Mouse (Mus musculus): ENCODE measurements around the gene Gm21887. TPM values are rescaled to one million over a fixed set of nuclear protein-coding genes. Genes with fewer than 3 reads are reported as not detected.
"Not testable (repeated sequence)": the region's sequence is repeated elsewhere in the genome, so short reads cannot be mapped to it uniquely, and the experiment has no call there.

The Gm21887 gene
- polyA plus RNA-seq, 1 experiment from 2014 or later: 294 TPM

GRCm38 (mm10) chrX:169974456-169974855, 35.0 kb upstream of the Gm21887 start:
- not testable (repeated sequence) for H3K9me3 ChIP-seq (ENCODE audit: control insufficient read depth, low read depth, low read length); H3K27me3 ChIP-seq (ENCODE audit: control insufficient read depth, insufficient read depth, low read length); H3K4me1 ChIP-seq (ENCODE audit: control insufficient read depth, insufficient read depth, low read length); H3K27ac ChIP-seq (ENCODE audit: low read length); ATAC-seq (ENCODE audit: insufficient number of reproducible peaks, insufficient read depth, low FRiP score, low read depth); H3K4me2 ChIP-seq (replicated peaks; ENCODE audit: low read depth, low read length); H3K9ac ChIP-seq (replicated peaks; ENCODE audit: low read depth, low read length); H3K4me3 ChIP-seq (ENCODE audit: low read depth, low read length)
- 61% methylated on average over 4 of the region's 4 CpGs for WGBS
- peaks cover 15% of the 10 kb centered on the region for H3K36me3 ChIP-seq (ENCODE audit: control insufficient read depth, insufficient read depth, low read length)

- peaks cover 13% of the 10 kb centered on the region for H3K36me3 ChIP-seq (ENCODE audit: control insufficient read depth, insufficient read depth, low read length)
- H3K27ac ChIP-seq (ENCODE audit: low read length); ATAC-seq (ENCODE audit: insufficient number of reproducible peaks, insufficient read depth, low FRiP score, low read depth); H3K4me2 ChIP-seq (replicated peaks; ENCODE audit: low read depth, low read length); H3K9ac ChIP-seq (replicated peaks; ENCODE audit: low read depth, low read length); H3K4me1 ChIP-seq (ENCODE audit: control insufficient read depth, insufficient read depth, low read length); H3K4me3 ChIP-seq (ENCODE audit: low read depth, low read length); H3K27me3 ChIP-seq (ENCODE audit: control insufficient read depth, insufficient read depth, low read length); H3K9me3 ChIP-seq (ENCODE audit: control insufficient read depth, low read depth, low read length): not testable (repeated sequence)
- WGBS: 55% methylated on average over 6 of the region's 6 CpGs
Measured at GRCm38 (mm10) chrX:169974974-169975373, 34.5 kb upstream of the Gm21887 start.

- H3K4me3 ChIP-seq (ENCODE audit: low read depth, low read length); H3K4me1 ChIP-seq (ENCODE audit: control insufficient read depth, insufficient read depth, low read length); ATAC-seq (ENCODE audit: insufficient number of reproducible peaks, insufficient read depth, low FRiP score, low read depth); H3K27me3 ChIP-seq (ENCODE audit: control insufficient read depth, insufficient read depth, low read length); H3K9ac ChIP-seq (replicated peaks; ENCODE audit: low read depth, low read length); H3K9me3 ChIP-seq (ENCODE audit: control insufficient read depth, low read depth, low read length); H3K27ac ChIP-seq (ENCODE audit: low read length); H3K4me2 ChIP-seq (replicated peaks; ENCODE audit: low read depth, low read length): not testable (repeated sequence)
- 71% methylated on average over 3 of the region's 3 CpGs for WGBS
- H3K36me3 ChIP-seq (ENCODE audit: control insufficient read depth, insufficient read depth, low read length): peaks cover 13% of the 10 kb centered on the region; the same call in 1 of the 2 replicates
Measured at GRCm38 (mm10) chrX:169975681-169976131, 33.8 kb upstream of the Gm21887 start.

- not testable (repeated sequence) for ATAC-seq (ENCODE audit: insufficient number of reproducible peaks, insufficient read depth, low FRiP score, low read depth); H3K27ac ChIP-seq (ENCODE audit: low read length); H3K4me3 ChIP-seq (ENCODE audit: low read depth, low read length); H3K27me3 ChIP-seq (ENCODE audit: control insufficient read depth, insufficient read depth, low read length); H3K4me2 ChIP-seq (replicated peaks; ENCODE audit: low read depth, low read length); H3K9me3 ChIP-seq (ENCODE audit: control insufficient read depth, low read depth, low read length); H3K4me1 ChIP-seq (ENCODE audit: control insufficient read depth, insufficient read depth, low read length); H3K9ac ChIP-seq (replicated peaks; ENCODE audit: low read depth, low read length)
- WGBS: 79% methylated on average over 5 of the region's 5 CpGs
- H3K36me3 ChIP-seq (ENCODE audit: control insufficient read depth, insufficient read depth, low read length): peaks cover 13% of the 10 kb centered on the region; the same call in 1 of the 2 replicates
Measured at GRCm38 (mm10) chrX:169976340-169976739, 33.1 kb upstream of the Gm21887 start.

GRCm38 (mm10) chrX:169977856-169978435, 31.5 kb upstream of the Gm21887 start:
- not testable (repeated sequence) for H3K27me3 ChIP-seq (ENCODE audit: control insufficient read depth, insufficient read depth, low read length); ATAC-seq (ENCODE audit: insufficient number of reproducible peaks, insufficient read depth, low FRiP score, low read depth); H3K4me2 ChIP-seq (replicated peaks; ENCODE audit: low read depth, low read length); H3K27ac ChIP-seq (ENCODE audit: low read length); H3K9me3 ChIP-seq (ENCODE audit: control insufficient read depth, low read depth, low read length); H3K9ac ChIP-seq (replicated peaks; ENCODE audit: low read depth, low read length); H3K4me1 ChIP-seq (ENCODE audit: control insufficient read depth, insufficient read depth, low read length); H3K4me3 ChIP-seq (ENCODE audit: low read depth, low read length)
- 87% methylated on average over 7 of the region's 7 CpGs for WGBS
- peaks cover 22% of the 10 kb centered on the region; the same call in 1 of the 2 replicates for H3K36me3 ChIP-seq (ENCODE audit: control insufficient read depth, insufficient read depth, low read length)

GRCm38 (mm10) chrX:169978436-169979381, 30.8 kb upstream of the Gm21887 start:
- H3K27me3 ChIP-seq (ENCODE audit: control insufficient read depth, insufficient read depth, low read length); H3K4me1 ChIP-seq (ENCODE audit: control insufficient read depth, insufficient read depth, low read length); H3K4me2 ChIP-seq (replicated peaks; ENCODE audit: low read depth, low read length); ATAC-seq (ENCODE audit: insufficient number of reproducible peaks, insufficient read depth, low FRiP score, low read depth); H3K4me3 ChIP-seq (ENCODE audit: low read depth, low read length); H3K9ac ChIP-seq (replicated peaks; ENCODE audit: low read depth, low read length): not testable (repeated sequence)
- H3K9me3 ChIP-seq (ENCODE audit: control insufficient read depth, low read depth, low read length): peaks cover 12% of the 10 kb centered on the region
- 64% methylated on average over 29 of the region's 29 CpGs for WGBS
- 0 out of 2 replicates have a peak overlapping the region, but pooled peaks have one; percentile 0 for H3K27ac ChIP-seq (ENCODE audit: low read length)
- H3K36me3 ChIP-seq (ENCODE audit: control insufficient read depth, insufficient read depth, low read length): peaks cover 22% of the 10 kb centered on the region; the same call in 1 of the 2 replicates

GRCm38 (mm10) chrX:169979461-169980202, 29.8 kb upstream of the Gm21887 start:
- not testable (repeated sequence) for ATAC-seq (ENCODE audit: insufficient number of reproducible peaks, insufficient read depth, low FRiP score, low read depth); H3K4me3 ChIP-seq (ENCODE audit: low read depth, low read length); H3K9ac ChIP-seq (replicated peaks; ENCODE audit: low read depth, low read length); H3K27ac ChIP-seq (ENCODE audit: low read length); H3K27me3 ChIP-seq (ENCODE audit: control insufficient read depth, insufficient read depth, low read length); H3K4me2 ChIP-seq (replicated peaks; ENCODE audit: low read depth, low read length); H3K4me1 ChIP-seq (ENCODE audit: control insufficient read depth, insufficient read depth, low read length)
- WGBS: 81% methylated on average over 20 of the region's 20 CpGs
- peaks cover 26% of the 10 kb centered on the region for H3K36me3 ChIP-seq (ENCODE audit: control insufficient read depth, insufficient read depth, low read length)
- peaks cover 12% of the 10 kb centered on the region for H3K9me3 ChIP-seq (ENCODE audit: control insufficient read depth, low read depth, low read length)

GRCm38 (mm10) chrX:169980203-169980556, 29.3 kb upstream of the Gm21887 start:
- not testable (repeated sequence) for H3K4me3 ChIP-seq (ENCODE audit: low read depth, low read length); H3K27me3 ChIP-seq (ENCODE audit: control insufficient read depth, insufficient read depth, low read length); H3K27ac ChIP-seq (ENCODE audit: low read length); H3K9ac ChIP-seq (replicated peaks; ENCODE audit: low read depth, low read length); H3K4me2 ChIP-seq (replicated peaks; ENCODE audit: low read depth, low read length); ATAC-seq (ENCODE audit: insufficient number of reproducible peaks, insufficient read depth, low FRiP score, low read depth); H3K4me1 ChIP-seq (ENCODE audit: control insufficient read depth, insufficient read depth, low read length)
- peaks cover 17% of the 10 kb centered on the region for H3K9me3 ChIP-seq (ENCODE audit: control insufficient read depth, low read depth, low read length)
- H3K36me3 ChIP-seq (ENCODE audit: control insufficient read depth, insufficient read depth, low read length): peaks cover 31% of the 10 kb centered on the region
- 75% methylated on average over 6 of the region's 6 CpGs for WGBS
